Mouse (Mus musculus) erythroblast, embryonic 14.5 days (primary cell): ENCODE results near the gene Ints14. TPM values are rescaled to one million over a fixed set of nuclear protein-coding genes. Genes with fewer than 3 reads are reported as not detected.

ENCODE experiments used
- H3K27me3 ChIP-seq: 2 replicates; pipeline ENCODE4 v1.6.1; 2012; ENCODE audit warnings: inconsistent platforms; ENCODE audit not compliant: control insufficient read depth
- H3K36me3 ChIP-seq: 2 replicates; pipeline ENCODE4 v1.6.1; 2012; ENCODE audit warnings: mild to moderate bottlenecking, inconsistent platforms; ENCODE audit not compliant: control insufficient read depth
- H3K4me1 ChIP-seq: 2 replicates; pipeline ENCODE4 v1.6.1; 2012; ENCODE audit warnings: inconsistent platforms; ENCODE audit not compliant: control insufficient read depth
- H3K4me3 ChIP-seq: replicated peaks from 2 replicates; pipeline ENCODE3; 2012; ENCODE audit warnings: moderate library complexity, mild to moderate bottlenecking, inconsistent platforms
- H3K9me3 ChIP-seq: 2 replicates; pipeline ENCODE4 v1.6.1; 2012; ENCODE audit warnings: low read length, inconsistent platforms, mixed read lengths; ENCODE audit not compliant: control insufficient read depth
- GATA1 ChIP-seq: IDR thresholded peaks from 2 replicates; pipeline ENCODE4 v1.6.1; 2012; ENCODE audit warnings: low read length, inconsistent platforms, mixed read lengths
- TAL1 ChIP-seq: IDR thresholded peaks from 3 replicates; pipeline ENCODE4 v1.6.1; 2012; ENCODE audit warnings: low read length, inconsistent platforms, mixed read lengths
- polyA plus RNA-seq: library from polyadenylated mRNA; stranded (reverse); fragments of >175 nt; gene quantifications from 2 replicates; pipeline ENCODE4 v1.2.3, GENCODE M21; 2012

The Ints14 gene
- polyA plus RNA-seq, 1 experiment: 3.3 TPM

GRCm38 (mm10) chr9:65032269-65033108 lies 71.8 kb downstream of the Ints14 start, which contains the start of gene Dpp8:
Gene Dpp8 (plus strand): TSS chr9:65032414.
- Histone ChIP-seq H3K27me3 (no peaks in the 10 kb centered on the region), H3K9me3 (no peaks in the 10 kb centered on the region), H3K4me1 (peaks cover 37% of the 10 kb centered on the region), H3K4me3 (peak within 1 kb of the TSS; percentile 98), H3K36me3 (peaks cover 37% of the 10 kb centered on the region)
- TF ChIP-seq TAL1 (no peak), GATA1 (peak; percentile 81)

GRCm38 (mm10) chr9:65036456-65036855 lies 75.8 kb downstream of the Ints14 start:
- no peak overlapping the region for H3K4me3 ChIP-seq
- no peaks in the 10 kb centered on the region for H3K27me3 ChIP-seq
- TF ChIP-seq TAL1: no peak
- no peak for TF ChIP-seq GATA1
- peaks cover 76% of the 10 kb centered on the region for H3K36me3 ChIP-seq
- H3K4me1 ChIP-seq: peaks cover 24% of the 10 kb centered on the region
- peaks cover 2% of the 10 kb centered on the region; the same call in 1 of the 2 replicates for H3K9me3 ChIP-seq

Other genes with a start within 250 kb of the Ints14 start
- gene Rab11a, start 223.1 kb upstream of the Ints14 start, polyA plus RNA-seq: 32.9 and 35.5 TPM in 2 replicates
- 3.7 and 6.2 TPM in 2 replicates for gene Dennd4a, start 149.6 kb upstream of the Ints14 start, polyA plus RNA-seq
- not detected in 2 replicates for gene Slc24a1, start 9.3 kb upstream of the Ints14 start, polyA plus RNA-seq
- 0.22 and 0.27 TPM in 2 replicates for gene Hacd3, start 60.8 kb downstream of the Ints14 start, polyA plus RNA-seq
- gene Dpp8, start 71.5 kb downstream of the Ints14 start, polyA plus RNA-seq: 0.33 and 0.43 TPM in 2 replicates
- gene Igdcc4, start 140.6 kb downstream of the Ints14 start, polyA plus RNA-seq: not detected in 2 replicates
- not detected in 2 replicates for gene Igdcc3, start 180.3 kb downstream of the Ints14 start, polyA plus RNA-seq
- 3.0 and 3.3 TPM in 2 replicates for gene Parp16, start 234.4 kb downstream of the Ints14 start, polyA plus RNA-seq